Mouse (Mus musculus): ENCODE measurements at regions not wholly inside any gene's neighbourhood (a gene's known extent, or its start where the extent isn't known, plus 50 kb on each side); places are given as distances from the start of the nearest gene placed in this dataset.

GRCm38 (mm10) chr8:90762390-90762789 lies 54.8 kb downstream of the Gm19935 start:
- no peak for DNase-seq

- DNase-seq: no peak
Observed at GRCm38 (mm10) chr8:90761947-90762346, 55.2 kb downstream of the Gm19935 start.

- DNase-seq: no peak
Observed at GRCm38 (mm10) chr8:90761446-90761845, 55.7 kb downstream of the Gm19935 start.

- DNase-seq: no peak
Observed at GRCm38 (mm10) chr8:90759531-90759930, 57.7 kb downstream of the Gm19935 start.

GRCm38 (mm10) chr8:90755020-90755419 lies 62.2 kb downstream of the Gm19935 start:
- no peak for DNase-seq

- DNase-seq: no peak
Observed at GRCm38 (mm10) chr8:90743546-90743945, 73.6 kb downstream of the Gm19935 start.

GRCm38 (mm10) chr8:90740963-90741733 lies 76.0 kb downstream of the Gm19935 start:
- DNase-seq: no peak

- DNase-seq: no peak
Observed at GRCm38 (mm10) chr8:90740302-90740962, 76.8 kb downstream of the Gm19935 start.

GRCm38 (mm10) chr8:90728011-90728410 lies 89.2 kb downstream of the Gm19935 start:
- no peak for DNase-seq

- no peak for DNase-seq
Observed at GRCm38 (mm10) chr8:90725188-90725587, 92.0 kb downstream of the Gm19935 start.

GRCm38 (mm10) chr8:90716436-90716835 lies 100.8 kb downstream of the Gm19935 start:
- DNase-seq: no peak

- DNase-seq: peak; percentile 46 to 68
Observed at GRCm38 (mm10) chr8:90708524-90708923, 108.7 kb downstream of the Gm19935 start.

- no peak for DNase-seq
Observed at GRCm38 (mm10) chr8:90692516-90692915, 124.7 kb downstream of the Gm19935 start.

- DNase-seq: no peak
Observed at GRCm38 (mm10) chr8:90685076-90685475, 132.1 kb downstream of the Gm19935 start.

- DNase-seq: no peak
Observed at GRCm38 (mm10) chr8:90670471-90671057, 146.6 kb downstream of the Gm19935 start.

GRCm38 (mm10) chr8:90669396-90669795 lies 147.8 kb downstream of the Gm19935 start:
- no peak for DNase-seq

GRCm38 (mm10) chr8:90659066-90659465 lies 158.1 kb downstream of the Gm19935 start:
- DNase-seq: no peak

GRCm38 (mm10) chr8:90657641-90658051 lies 159.5 kb downstream of the Gm19935 start:
- peak; percentile 59 to 61 for DNase-seq

- DNase-seq: no peak
Observed at GRCm38 (mm10) chr8:90657116-90657515, 160.1 kb downstream of the Gm19935 start.

- no peak for DNase-seq
Observed at GRCm38 (mm10) chr8:90656436-90657090, 160.6 kb downstream of the Gm19935 start.

- no peak for DNase-seq
Observed at GRCm38 (mm10) chr8:90654786-90655185, 162.4 kb downstream of the Gm19935 start.

GRCm38 (mm10) chr8:90642392-90642791 lies 174.8 kb downstream of the Gm19935 start:
- no peak for DNase-seq

GRCm38 (mm10) chr8:90636770-90637169 lies 180.4 kb downstream of the Gm19935 start:
- DNase-seq: no peak

All from cerebellum, adult 18-20 months (tissue).